Mouse (Mus musculus): Measurements from ENCODE around the gene Dusp28. TPM values are rescaled to one million over a fixed set of nuclear protein-coding genes. Genes with fewer than 3 reads are reported as not detected.
A peak's percentile ranks its signal among the peaks of the same experiment; 100 is the strongest.

Gene Dusp28
- polyA plus RNA-seq, 1 experiment: 15.2 TPM

DNA sequence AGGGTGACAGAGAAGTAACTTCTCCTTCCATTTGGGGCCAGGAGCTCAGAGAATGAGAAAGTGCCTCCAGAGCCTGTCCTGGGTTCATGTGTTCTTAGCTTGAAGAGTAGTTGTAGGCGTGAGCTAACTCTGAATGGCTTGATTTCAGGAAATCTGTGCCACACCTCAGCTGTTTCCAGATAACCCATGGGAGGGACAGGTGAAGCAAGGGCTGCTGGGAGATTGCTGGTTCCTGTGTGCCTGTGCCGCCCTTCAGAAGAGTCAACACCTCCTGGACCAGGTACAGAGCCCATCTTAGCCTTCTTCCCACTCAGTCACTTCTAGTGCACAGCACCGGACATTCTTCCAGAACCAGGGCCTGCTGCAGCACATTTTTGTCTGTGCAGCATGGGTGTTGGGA lies 31.0 kb downstream of the Dusp28 start:
- DNase-seq (ENCODE audit: low spot score): no peak

DNA sequence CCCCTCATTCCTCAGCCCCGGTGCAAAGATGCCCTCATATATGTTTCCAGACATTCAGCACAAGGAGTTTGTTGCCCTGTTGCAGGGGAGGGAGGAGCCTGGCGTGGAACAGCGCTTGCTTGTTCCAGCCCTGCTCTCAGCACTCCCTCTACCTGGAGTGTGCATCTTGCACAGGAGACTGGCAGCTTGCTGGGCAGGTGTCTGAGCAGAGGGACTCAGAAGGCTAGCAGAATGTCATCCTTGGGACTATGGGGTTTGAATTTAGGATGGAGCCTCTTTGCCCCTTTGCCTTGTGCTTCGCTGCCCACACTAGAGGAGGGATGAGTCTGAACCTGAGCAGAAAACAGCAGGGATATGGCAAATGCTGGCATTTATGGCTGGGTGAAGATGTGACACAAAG lies 33.0 kb downstream of the Dusp28 start:
- DNase-seq (ENCODE audit: low spot score): no peak

DNA sequence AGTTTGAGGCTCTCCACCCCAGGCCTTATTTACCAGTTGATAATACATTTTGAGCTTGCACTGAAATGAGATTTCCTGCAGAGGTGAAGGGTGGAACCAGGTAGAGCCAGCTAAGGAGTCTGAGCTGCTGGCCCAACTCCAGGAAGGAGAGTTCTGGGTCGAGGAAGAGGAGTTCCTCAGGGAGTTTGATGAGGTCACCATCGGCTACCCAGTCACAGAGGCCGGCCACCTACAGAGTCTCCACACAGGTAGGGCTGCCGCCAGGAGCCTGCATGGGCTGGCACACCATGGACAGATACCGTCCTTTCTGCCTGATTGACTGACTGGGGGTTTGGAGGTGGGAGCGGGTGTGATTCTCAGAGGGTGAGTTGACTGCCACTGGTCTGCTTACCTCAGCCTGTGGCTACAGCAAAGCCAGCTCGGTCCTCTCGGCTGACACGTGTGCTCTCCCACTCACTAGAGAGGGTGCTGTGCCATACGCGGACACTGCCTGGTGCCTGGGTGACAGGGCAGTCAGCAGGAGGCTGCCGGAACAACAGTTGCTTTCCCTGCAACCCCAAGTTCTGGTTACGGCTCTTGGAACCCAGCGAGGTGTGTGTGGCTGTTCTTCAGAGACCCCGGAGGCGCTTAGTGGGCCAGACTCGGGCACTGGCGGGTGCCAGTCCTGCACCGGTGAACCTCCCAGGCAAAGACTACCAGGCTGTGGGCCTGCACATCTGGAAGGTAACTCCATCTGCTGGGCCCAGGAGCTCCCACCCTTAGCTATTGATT lies 36.6 kb downstream of the Dusp28 start:
- no peak for DNase-seq (ENCODE audit: low spot score)

DNA sequence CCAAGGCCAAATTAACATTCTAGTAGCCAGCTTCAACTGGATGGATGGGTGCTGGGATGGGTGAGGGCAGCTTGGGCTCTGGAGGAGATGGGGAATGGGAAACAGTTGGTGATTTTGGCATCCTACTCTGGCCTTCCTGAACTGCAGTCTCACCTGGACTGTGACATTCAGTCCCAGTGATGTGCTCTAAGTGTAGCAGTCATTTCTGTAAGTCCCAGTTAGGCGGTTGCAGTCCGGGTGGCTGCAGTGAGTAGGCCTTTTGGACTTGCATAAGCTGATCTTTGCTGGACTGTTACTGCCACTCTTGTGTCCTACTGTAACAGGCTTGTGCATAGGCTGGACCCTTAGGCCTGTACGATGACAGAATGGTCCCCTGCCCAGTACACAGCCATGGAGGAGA lies 41.2 kb downstream of the Dusp28 start:
- DNase-seq (ENCODE audit: low spot score): no peak

DNA sequence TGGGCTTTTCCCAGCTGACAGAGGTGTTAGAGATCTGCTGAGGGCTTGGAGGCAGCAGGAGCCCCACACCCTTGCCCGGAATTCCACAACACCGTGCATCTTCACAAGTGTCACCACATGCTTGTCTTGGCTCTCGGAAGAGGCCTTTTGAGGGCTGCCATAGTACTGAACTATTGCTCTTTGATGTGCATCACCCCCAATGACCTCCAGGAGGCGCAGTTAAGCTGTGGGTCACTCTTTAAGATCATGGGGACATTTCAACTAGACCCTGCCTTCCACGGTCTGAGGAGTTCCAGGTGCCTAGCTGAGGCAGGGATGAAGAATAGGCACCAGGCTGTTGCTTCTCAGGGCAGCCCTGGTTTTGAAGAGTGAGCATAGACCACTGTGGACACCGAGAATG lies 42.6 kb downstream of the Dusp28 start:
- no peak for DNase-seq (ENCODE audit: low spot score)

DNA sequence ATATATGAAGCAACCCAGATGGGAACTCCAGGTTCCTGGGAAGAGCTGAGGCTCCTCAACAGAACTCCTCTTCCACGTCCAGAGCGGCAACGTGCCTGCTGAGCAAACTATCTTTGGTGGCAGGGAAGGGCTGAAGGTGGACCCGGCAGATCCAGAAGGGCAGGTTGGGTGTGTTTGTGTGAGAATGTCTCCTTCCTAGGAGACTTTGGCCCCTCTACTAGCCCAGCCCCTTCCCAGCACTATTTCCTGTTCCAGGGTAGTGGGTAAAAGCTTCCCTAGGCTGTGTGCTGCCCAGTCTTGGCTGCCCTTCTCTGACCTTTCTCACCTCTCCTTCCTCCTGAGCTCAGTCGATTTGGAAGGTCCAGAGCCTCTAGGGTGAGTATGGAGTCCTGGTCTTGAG lies 43.8 kb downstream of the Dusp28 start, which contains the start of gene Gpr35:
Gene Gpr35 (plus strand): TSS at position 259 of the 400 bp plus-strand sequence.
- DNase-seq (ENCODE audit: low spot score): no peak

DNA sequence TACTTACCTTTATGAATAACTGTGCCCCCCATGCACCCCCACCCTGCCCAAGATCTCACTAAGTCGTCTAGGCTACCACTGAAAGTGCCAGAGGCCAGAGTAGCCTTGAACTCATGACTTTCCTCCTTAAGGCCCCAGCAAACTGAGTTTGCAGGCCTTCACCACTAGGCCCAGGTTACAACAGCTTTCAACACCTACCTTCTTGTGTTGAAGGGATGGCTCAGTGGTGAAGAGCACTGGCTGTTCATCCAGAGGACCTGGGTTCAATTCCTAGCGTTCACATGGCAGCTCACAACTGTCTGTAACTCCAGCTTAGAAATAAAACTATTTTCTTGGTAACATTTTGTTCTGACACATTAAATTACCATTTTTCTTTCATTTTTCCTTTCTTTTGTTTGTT lies 46.9 kb downstream of the Dusp28 start:
- no peak for DNase-seq (ENCODE audit: low spot score)

DNA sequence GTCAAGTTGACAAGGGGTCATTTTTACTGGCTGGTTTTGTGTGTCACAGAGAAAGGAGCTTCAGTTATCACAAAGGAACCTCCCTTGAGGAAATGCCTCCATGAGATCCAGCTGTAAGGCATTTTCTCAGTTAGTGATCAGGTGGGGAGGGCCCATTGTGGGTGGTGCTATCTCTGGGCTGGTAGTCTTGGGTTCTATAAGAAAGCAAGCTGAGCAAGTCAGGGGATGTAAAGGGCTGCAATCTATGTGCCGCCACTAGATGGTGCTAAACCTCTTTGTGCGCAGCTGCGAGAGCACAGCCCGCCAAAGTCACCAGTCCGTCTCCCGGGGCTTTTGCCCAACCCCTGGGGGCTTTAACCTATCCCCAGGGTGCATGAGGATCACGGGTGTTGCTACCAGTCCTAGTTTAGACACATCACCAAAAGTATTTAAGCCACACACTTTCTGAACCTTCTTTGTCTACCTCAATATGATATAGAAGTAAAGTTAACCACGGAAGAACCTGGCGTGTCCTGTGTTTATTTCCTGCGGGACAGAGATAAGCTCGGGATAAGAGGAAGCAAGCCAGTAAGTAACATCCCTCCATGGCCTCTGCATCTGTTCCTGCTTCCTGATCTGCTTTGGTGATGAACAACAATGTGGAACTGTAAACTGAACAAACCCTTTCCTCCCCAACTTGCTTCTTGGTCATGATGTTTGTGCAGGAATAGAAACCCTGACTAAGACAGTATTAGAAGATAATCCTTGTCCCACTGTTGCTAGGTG lies 50.0 kb downstream of the Dusp28 start:
- peak; percentile 44 for DNase-seq (ENCODE audit: low spot score)

Other genes starting within 250 kb of the Dusp28 start
- gene Gpc1, start 75.3 kb upstream of the Dusp28 start, polyA plus RNA-seq (2012; rRNA removed): 14.0 and 18.3 TPM in 2 replicates
- 0.36 and 0.71 TPM in 2 replicates for gene Ankmy1, start 4.1 kb upstream of the Dusp28 start, polyA plus RNA-seq (2012; rRNA removed)
- 37.4 and 59.3 TPM in 2 replicates for gene Rnpepl1, start 3.8 kb downstream of the Dusp28 start, polyA plus RNA-seq (2012; rRNA removed)
- gene Capn10, start 27.4 kb downstream of the Dusp28 start, polyA plus RNA-seq (2012; rRNA removed): 16.0 and 20.4 TPM in 2 replicates
- 0.78 and 1.3 TPM in 2 replicates for gene Gpr35, start 43.9 kb downstream of the Dusp28 start, polyA plus RNA-seq (2012; rRNA removed)
- not detected in 2 replicates for gene Aqp12, start 99.4 kb downstream of the Dusp28 start, polyA plus RNA-seq (2012; rRNA removed)
- 3.3 and 5.0 TPM in 2 replicates for gene Kif1a, start 195.0 kb downstream of the Dusp28 start, polyA plus RNA-seq (2012; rRNA removed)
- not detected in 2 replicates for gene Agxt, start 228.3 kb downstream of the Dusp28 start, polyA plus RNA-seq (2012; rRNA removed)